Mouse (Mus musculus): ENCODE results near the gene Ifi47. TPM values are rescaled to one million over a fixed set of nuclear protein-coding genes. Genes with fewer than 3 reads are reported as not detected.

Gene Ifi47
- polyA plus RNA-seq, 1 experiment = 16.9 TPM

DNA sequence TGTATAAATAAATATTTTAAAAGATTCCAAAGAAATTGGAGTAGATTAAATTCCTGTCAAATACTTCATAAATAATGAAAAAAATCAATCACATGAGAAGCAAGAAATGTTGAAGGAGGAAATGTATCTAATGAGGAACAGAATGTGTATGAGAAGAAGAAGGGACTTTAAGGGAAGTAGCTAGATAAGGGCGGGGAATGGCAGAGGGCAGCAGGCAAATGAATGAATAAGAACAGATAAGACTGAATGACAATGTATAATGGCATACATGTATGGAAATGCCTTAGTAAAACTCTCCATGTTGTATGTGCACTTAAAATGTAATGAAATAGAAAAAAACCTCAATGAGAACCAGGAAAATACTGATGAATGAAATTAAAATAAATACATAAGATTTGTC, 8.0 kb upstream of the Ifi47 start:
- H3K36me3 ChIP-seq (ENCODE audit: control insufficient read depth, insufficient read depth, low read length) = no peaks in the 10 kb centered on the region
- TF ChIP-seq POLR2A (IDR thresholded peaks at IDR 0.05; ENCODE audit: low read depth, low read length) (no peak), CTCF (IDR thresholded peaks at IDR 0.05; ENCODE audit: extremely low read depth, insufficient read depth, insufficient read length, insufficient replicate concordance) (no peak)
- DNase-seq (ENCODE audit: low read depth in 1 of 2, low spot score in 2 of 2) = no peak
- H3K27ac ChIP-seq (ENCODE audit: insufficient read depth, low read length) = no peak overlapping the region
- H3K4me3 ChIP-seq (ENCODE audit: extremely low read depth, insufficient read depth, insufficient read length) = no peak overlapping the region
- WGBS = 78% methylated on average over 1 of the region's 1 CpGs
- H3K4me1 ChIP-seq (ENCODE audit: control insufficient read depth, insufficient read depth, insufficient read length) = peaks cover 2% of the 10 kb centered on the region; the same call in 1 of the 2 replicates
- H3K27me3 ChIP-seq (ENCODE audit: control insufficient read depth, insufficient read depth, low read length) = no peaks in the 10 kb centered on the region

DNA sequence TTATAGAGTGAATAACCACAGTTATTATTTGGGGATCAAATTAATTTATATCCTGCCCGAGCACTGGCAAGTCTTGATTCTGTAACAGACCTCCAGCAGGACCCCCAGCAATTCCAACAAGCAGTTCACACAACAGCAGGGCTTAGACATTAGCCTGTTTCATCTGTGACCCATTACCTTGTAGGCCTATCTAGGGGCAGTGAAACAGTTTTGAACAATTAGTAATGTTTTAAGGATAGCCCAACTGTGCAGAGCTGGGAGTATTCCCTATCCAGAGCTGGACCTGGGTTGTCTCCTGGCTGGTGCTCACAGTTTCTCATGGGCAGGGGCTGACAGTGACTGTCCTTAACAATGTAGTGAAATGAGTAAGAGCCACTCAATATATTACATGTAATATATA, 625 bp downstream of the Ifi47 start:
- H3K27me3 ChIP-seq (ENCODE audit: control insufficient read depth, insufficient read depth, low read length) = no peaks in the 10 kb centered on the region
- H3K36me3 ChIP-seq (ENCODE audit: control insufficient read depth, insufficient read depth, low read length) = no peaks in the 10 kb centered on the region
- no peak overlapping the region for H3K4me3 ChIP-seq (ENCODE audit: extremely low read depth, insufficient read depth, insufficient read length)
- DNase-seq (ENCODE audit: low read depth in 1 of 2, low spot score in 2 of 2) = no peak
- H3K27ac ChIP-seq (ENCODE audit: insufficient read depth, low read length) = no peak overlapping the region
- WGBS = 45% methylated on average over 1 of the region's 1 CpGs
- peaks cover 12% of the 10 kb centered on the region for H3K4me1 ChIP-seq (ENCODE audit: control insufficient read depth, insufficient read depth, insufficient read length)
- TF ChIP-seq CTCF (IDR thresholded peaks at IDR 0.05; ENCODE audit: extremely low read depth, insufficient read depth, insufficient read length, insufficient replicate concordance) (no peak), POLR2A (IDR thresholded peaks at IDR 0.05; ENCODE audit: low read depth, low read length) (no peak)

DNA sequence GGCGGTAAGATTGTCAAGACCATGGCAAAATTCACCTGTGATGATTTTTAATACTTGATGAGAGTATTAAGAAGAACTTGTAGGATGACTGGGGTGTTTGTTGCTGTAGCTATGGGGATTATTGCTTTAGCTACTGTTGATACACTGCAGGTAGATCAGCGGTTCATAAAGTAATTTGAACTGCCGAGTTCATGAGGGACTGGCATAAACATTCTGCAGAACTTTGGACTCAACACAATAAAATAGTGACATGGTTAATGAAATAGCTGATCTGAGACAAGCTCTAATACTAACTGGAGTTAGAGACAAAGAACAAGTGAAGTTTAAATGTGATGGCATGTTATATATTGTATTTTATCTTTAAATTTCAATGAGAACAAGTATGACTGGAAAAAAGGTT, 2.3 kb downstream of the Ifi47 start:
- no peak for DNase-seq (ENCODE audit: low read depth in 1 of 2, low spot score in 2 of 2)
- Histone ChIP-seq H3K4me1 (ENCODE audit: control insufficient read depth, insufficient read depth, insufficient read length) (peaks cover 23% of the 10 kb centered on the region), H3K27ac (ENCODE audit: insufficient read depth, low read length) (no peak overlapping the region), H3K27me3 (ENCODE audit: control insufficient read depth, insufficient read depth, low read length) (no peaks in the 10 kb centered on the region), H3K36me3 (ENCODE audit: control insufficient read depth, insufficient read depth, low read length) (no peaks in the 10 kb centered on the region), H3K4me3 (ENCODE audit: extremely low read depth, insufficient read depth, insufficient read length) (no peak overlapping the region)
- WGBS = 88% methylated on average over 3 of the region's 3 CpGs
- no peak for TF ChIP-seq CTCF (IDR thresholded peaks at IDR 0.05; ENCODE audit: extremely low read depth, insufficient read depth, insufficient read length, insufficient replicate concordance)
- TF ChIP-seq POLR2A (IDR thresholded peaks at IDR 0.05; ENCODE audit: low read depth, low read length) = no peak

DNA sequence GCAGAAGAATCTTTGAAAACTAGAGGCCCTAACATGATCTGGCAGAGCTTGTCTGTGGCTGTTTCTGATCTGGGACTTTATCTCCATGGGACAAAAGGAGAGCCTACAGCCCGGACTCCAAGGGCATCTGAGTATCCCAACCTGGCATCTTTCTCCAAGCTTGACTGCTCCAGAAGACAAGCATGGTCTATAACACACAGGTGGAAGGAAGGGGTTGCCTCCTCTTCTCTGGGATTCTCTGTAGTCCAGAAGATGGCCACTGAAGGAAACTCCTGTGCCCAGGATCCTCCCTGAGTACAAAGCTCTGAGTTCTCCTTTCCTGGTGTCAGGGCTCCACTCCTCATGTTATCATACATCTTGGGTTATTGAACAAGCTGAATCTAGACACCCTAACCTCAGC, 4.2 kb downstream of the Ifi47 start:
- Histone ChIP-seq H3K27me3 (ENCODE audit: control insufficient read depth, insufficient read depth, low read length) (no peaks in the 10 kb centered on the region), H3K36me3 (ENCODE audit: control insufficient read depth, insufficient read depth, low read length) (no peaks in the 10 kb centered on the region), H3K4me1 (ENCODE audit: control insufficient read depth, insufficient read depth, insufficient read length) (peaks cover 38% of the 10 kb centered on the region), H3K4me3 (ENCODE audit: extremely low read depth, insufficient read depth, insufficient read length) (no peak overlapping the region), H3K27ac (ENCODE audit: insufficient read depth, low read length) (peak overlapping the region; percentile 51)
- TF ChIP-seq POLR2A (IDR thresholded peaks at IDR 0.05; ENCODE audit: low read depth, low read length) = no peak
- no peak for TF ChIP-seq CTCF (IDR thresholded peaks at IDR 0.05; ENCODE audit: extremely low read depth, insufficient read depth, insufficient read length, insufficient replicate concordance)
- no peak for DNase-seq (ENCODE audit: low read depth in 1 of 2, low spot score in 2 of 2)
- 64% methylated on average over 1 of the region's 1 CpGs for WGBS

DNA sequence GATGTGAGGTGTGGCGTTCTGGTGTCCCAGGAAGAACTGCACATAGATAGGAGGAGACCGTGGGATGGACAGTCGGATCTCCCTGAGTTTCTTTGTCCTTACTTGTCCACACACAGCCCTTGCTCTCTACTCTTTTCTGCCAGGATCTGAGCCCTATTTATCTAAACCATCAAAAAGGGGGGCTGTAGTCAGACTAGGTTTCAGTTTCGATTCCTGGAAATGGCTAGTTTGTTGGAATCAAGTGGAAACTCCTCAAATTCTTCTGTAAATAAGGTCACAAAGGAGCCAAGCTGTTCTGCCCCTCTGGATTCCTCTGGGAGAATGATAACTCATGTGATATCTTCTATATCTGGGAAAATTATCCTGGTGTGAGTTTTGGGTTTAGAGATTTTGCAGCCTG, 5.0 kb downstream of the Ifi47 start:
- 34% methylated on average over 4 of the region's 4 CpGs for WGBS
- Histone ChIP-seq H3K27ac (ENCODE audit: insufficient read depth, low read length) (no peak overlapping the region), H3K36me3 (ENCODE audit: control insufficient read depth, insufficient read depth, low read length) (no peaks in the 10 kb centered on the region), H3K4me3 (ENCODE audit: extremely low read depth, insufficient read depth, insufficient read length) (no peak overlapping the region; the same call in 1 of the 2 replicates), H3K4me1 (ENCODE audit: control insufficient read depth, insufficient read depth, insufficient read length) (peaks cover 39% of the 10 kb centered on the region), H3K27me3 (ENCODE audit: control insufficient read depth, insufficient read depth, low read length) (no peaks in the 10 kb centered on the region)
- DNase-seq (ENCODE audit: low read depth in 1 of 2, low spot score in 2 of 2) = no peak
- TF ChIP-seq CTCF (IDR thresholded peaks at IDR 0.05; ENCODE audit: extremely low read depth, insufficient read depth, insufficient read length, insufficient replicate concordance) = no peak
- TF ChIP-seq POLR2A (IDR thresholded peaks at IDR 0.05; ENCODE audit: low read depth, low read length) = no peak

DNA sequence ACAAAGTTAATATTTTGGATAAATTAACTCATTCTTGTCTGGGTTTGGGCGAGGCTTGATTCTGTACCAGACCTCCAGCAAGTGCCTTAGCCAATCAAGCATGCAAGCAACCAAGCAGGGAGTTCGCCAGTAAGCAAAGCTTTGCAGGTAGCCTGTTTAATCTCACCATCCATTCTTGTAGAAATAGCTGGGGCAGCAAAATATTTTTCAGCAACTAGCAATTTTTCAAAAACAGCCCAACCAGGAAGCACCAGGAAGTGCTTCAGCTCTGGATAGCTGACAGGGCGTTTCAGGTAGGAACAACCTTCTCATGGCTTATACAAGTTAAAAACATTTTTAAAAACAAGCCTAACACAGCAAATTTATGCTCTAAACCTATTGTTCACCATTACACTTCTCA, 5.5 kb downstream of the Ifi47 start:
- WGBS = 38% methylated on average over 3 of the region's 3 CpGs
- Histone ChIP-seq H3K27me3 (ENCODE audit: control insufficient read depth, insufficient read depth, low read length) (no peaks in the 10 kb centered on the region), H3K4me3 (ENCODE audit: extremely low read depth, insufficient read depth, insufficient read length) (no peak overlapping the region), H3K4me1 (ENCODE audit: control insufficient read depth, insufficient read depth, insufficient read length) (peaks cover 36% of the 10 kb centered on the region), H3K36me3 (ENCODE audit: control insufficient read depth, insufficient read depth, low read length) (no peaks in the 10 kb centered on the region), H3K27ac (ENCODE audit: insufficient read depth, low read length) (peak overlapping the region; percentile 53; the same call in 1 of the 2 replicates)
- no peak for DNase-seq (ENCODE audit: low read depth in 1 of 2, low spot score in 2 of 2)
- TF ChIP-seq POLR2A (IDR thresholded peaks at IDR 0.05; ENCODE audit: low read depth, low read length) (no peak), CTCF (IDR thresholded peaks at IDR 0.05; ENCODE audit: extremely low read depth, insufficient read depth, insufficient read length, insufficient replicate concordance) (no peak)

DNA sequence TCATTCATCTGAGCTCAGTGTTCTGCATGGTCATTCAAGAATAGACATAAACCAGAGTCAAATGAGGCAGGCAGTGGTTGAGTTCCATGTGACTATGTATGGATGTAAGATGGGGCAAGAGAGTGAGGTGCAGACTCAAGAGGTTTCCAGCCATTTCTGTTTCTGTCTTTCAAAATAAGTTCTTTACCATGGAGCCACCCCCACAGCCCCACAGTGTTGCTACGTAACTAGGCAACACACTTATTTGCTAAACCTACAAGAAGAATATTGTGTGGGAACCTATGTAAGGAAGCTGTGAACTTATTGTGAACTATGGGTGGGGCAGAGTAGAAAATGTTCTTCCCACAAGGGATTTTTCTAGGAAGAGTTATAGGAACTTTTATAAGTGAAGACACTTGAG, 6.8 kb downstream of the Ifi47 start:
- H3K27me3 ChIP-seq (ENCODE audit: control insufficient read depth, insufficient read depth, low read length) = no peaks in the 10 kb centered on the region
- H3K27ac ChIP-seq (ENCODE audit: insufficient read depth, low read length) = peak overlapping the region; percentile 33; the same call in 1 of the 2 replicates
- no peak overlapping the region for H3K4me3 ChIP-seq (ENCODE audit: extremely low read depth, insufficient read depth, insufficient read length)
- TF ChIP-seq POLR2A (IDR thresholded peaks at IDR 0.05; ENCODE audit: low read depth, low read length) (no peak), CTCF (IDR thresholded peaks at IDR 0.05; ENCODE audit: extremely low read depth, insufficient read depth, insufficient read length, insufficient replicate concordance) (no peak)
- H3K4me1 ChIP-seq (ENCODE audit: control insufficient read depth, insufficient read depth, insufficient read length) = peaks cover 36% of the 10 kb centered on the region
- H3K36me3 ChIP-seq (ENCODE audit: control insufficient read depth, insufficient read depth, low read length) = no peaks in the 10 kb centered on the region
- WGBS = 78% methylated on average over 1 of the region's 1 CpGs
- DNase-seq (ENCODE audit: low read depth in 1 of 2, low spot score in 2 of 2) = peak in 1 of 2 experiments; percentile 41

All from spleen, adult 2 months (tissue).